Mouse (Mus musculus): ENCODE measurements around the gene Cilp. TPM values are rescaled to one million over a fixed set of nuclear protein-coding genes. Genes with fewer than 3 reads are reported as not detected.

The Cilp gene
- polyA plus RNA-seq, 1 experiment: 6.1 TPM

- no peak overlapping the region for H3K4me3 ChIP-seq (replicated peaks; ENCODE audit: extremely low read depth, low read depth, low read length)
- 47% methylated on average over 9 of the region's 9 CpGs for WGBS
- DNase-seq: no peak
- no peaks in the 10 kb centered on the region for H3K4me1 ChIP-seq (ENCODE audit: control insufficient read depth, insufficient read depth, low read length)
- TF ChIP-seq CTCF (IDR thresholded peaks at IDR 0.05; ENCODE audit: insufficient read depth, low read length) (no peak), POLR2A (IDR thresholded peaks at IDR 0.05; ENCODE audit: borderline replicate concordance, extremely low read depth, low read depth, low read length) (no peak)
Observed at GRCm38 (mm10) chr9:65244036-65244806, 20.8 kb upstream of the Cilp start.

GRCm38 (mm10) chr9:65247502-65248376 lies 17.2 kb upstream of the Cilp start:
- no peak overlapping the region for H3K4me3 ChIP-seq (replicated peaks; ENCODE audit: extremely low read depth, low read depth, low read length)
- H3K4me1 ChIP-seq (ENCODE audit: control insufficient read depth, insufficient read depth, low read length): no peaks in the 10 kb centered on the region
- no peak for DNase-seq
- WGBS: 57% methylated on average over 16 of the region's 16 CpGs
- TF ChIP-seq POLR2A (IDR thresholded peaks at IDR 0.05; ENCODE audit: borderline replicate concordance, extremely low read depth, low read depth, low read length) (no peak), CTCF (IDR thresholded peaks at IDR 0.05; ENCODE audit: insufficient read depth, low read length) (no peak)

GRCm38 (mm10) chr9:65248377-65248690 lies 16.6 kb upstream of the Cilp start:
- Histone ChIP-seq H3K4me1 (ENCODE audit: control insufficient read depth, insufficient read depth, low read length) (no peaks in the 10 kb centered on the region), H3K4me3 (replicated peaks; ENCODE audit: extremely low read depth, low read depth, low read length) (no peak overlapping the region)
- TF ChIP-seq POLR2A (IDR thresholded peaks at IDR 0.05; ENCODE audit: borderline replicate concordance, extremely low read depth, low read depth, low read length) (no peak), CTCF (IDR thresholded peaks at IDR 0.05; ENCODE audit: insufficient read depth, low read length) (no peak)
- WGBS: 63% methylated on average over 5 of the region's 5 CpGs
- no peak for DNase-seq

GRCm38 (mm10) chr9:65252026-65252425 lies 13.0 kb upstream of the Cilp start:
- no peak for DNase-seq
- TF ChIP-seq CTCF (IDR thresholded peaks at IDR 0.05; ENCODE audit: insufficient read depth, low read length): no peak
- no peak for TF ChIP-seq POLR2A (IDR thresholded peaks at IDR 0.05; ENCODE audit: borderline replicate concordance, extremely low read depth, low read depth, low read length)
- Histone ChIP-seq H3K4me1 (ENCODE audit: control insufficient read depth, insufficient read depth, low read length) (no peaks in the 10 kb centered on the region), H3K4me3 (replicated peaks; ENCODE audit: extremely low read depth, low read depth, low read length) (no peak overlapping the region)
- 69% methylated on average over 3 of the region's 3 CpGs for WGBS

GRCm38 (mm10) chr9:65255906-65256600 lies 8.9 kb upstream of the Cilp start:
- H3K4me3 ChIP-seq (replicated peaks; ENCODE audit: extremely low read depth, low read depth, low read length): no peak overlapping the region
- DNase-seq: no peak
- TF ChIP-seq POLR2A (IDR thresholded peaks at IDR 0.05; ENCODE audit: borderline replicate concordance, extremely low read depth, low read depth, low read length) (no peak), CTCF (IDR thresholded peaks at IDR 0.05; ENCODE audit: insufficient read depth, low read length) (no peak)
- 75% methylated on average over 11 of the region's 11 CpGs for WGBS
- no peaks in the 10 kb centered on the region for H3K4me1 ChIP-seq (ENCODE audit: control insufficient read depth, insufficient read depth, low read length)

- Histone ChIP-seq H3K4me3 (replicated peaks; ENCODE audit: extremely low read depth, low read depth, low read length) (no peak overlapping the region), H3K4me1 (ENCODE audit: control insufficient read depth, insufficient read depth, low read length) (no peaks in the 10 kb centered on the region)
- no peak for TF ChIP-seq POLR2A (IDR thresholded peaks at IDR 0.05; ENCODE audit: borderline replicate concordance, extremely low read depth, low read depth, low read length)
- 70% methylated on average over 9 of the region's 9 CpGs for WGBS
- no peak for DNase-seq
Observed at GRCm38 (mm10) chr9:65257218-65257910, 7.6 kb upstream of the Cilp start.

- 80% methylated on average over 7 of the region's 7 CpGs for WGBS
- Histone ChIP-seq H3K4me3 (replicated peaks; ENCODE audit: extremely low read depth, low read depth, low read length) (no peak overlapping the region), H3K4me1 (ENCODE audit: control insufficient read depth, insufficient read depth, low read length) (no peaks in the 10 kb centered on the region)
- TF ChIP-seq POLR2A (IDR thresholded peaks at IDR 0.05; ENCODE audit: borderline replicate concordance, extremely low read depth, low read depth, low read length) (no peak), CTCF (IDR thresholded peaks at IDR 0.05; ENCODE audit: insufficient read depth, low read length) (no peak)
- DNase-seq: no peak
Observed at GRCm38 (mm10) chr9:65259366-65259765, 5.6 kb upstream of the Cilp start.

- TF ChIP-seq CTCF (IDR thresholded peaks at IDR 0.05; ENCODE audit: insufficient read depth, low read length): no peak
- no peak for TF ChIP-seq POLR2A (IDR thresholded peaks at IDR 0.05; ENCODE audit: borderline replicate concordance, extremely low read depth, low read depth, low read length)
- 71% methylated on average over 2 of the region's 2 CpGs for WGBS
Observed at GRCm38 (mm10) chr9:65261591-65262230, 3.3 kb upstream of the Cilp start.

More at GRCm38 (mm10) chr9:65261591-65262230, 3.3 kb upstream of the Cilp start:
- DNase-seq: no peak
- H3K4me1 ChIP-seq (ENCODE audit: control insufficient read depth, insufficient read depth, low read length): no peaks in the 10 kb centered on the region
- H3K4me3 ChIP-seq (replicated peaks; ENCODE audit: extremely low read depth, low read depth, low read length): no peak overlapping the region

Measured in lung, adult 2 months (tissue).